Mouse (Mus musculus) bone marrow, adult 2 months (tissue): ENCODE measurements around the gene Col5a2.

ENCODE experiments used
- CTCF ChIP-seq: fragments of 200-500 bp; IDR thresholded peaks from 2 replicates; pipeline ENCODE4 v1.5.1; 2011; ENCODE audit warnings: low read length, control low read depth; ENCODE audit not compliant: control insufficient read depth, insufficient read depth
- POLR2A ChIP-seq: fragments of 200-500 bp; IDR thresholded peaks from 2 replicates; pipeline ENCODE4 v1.6.1; 2011; ENCODE audit warnings: low read depth, mild to moderate bottlenecking, control low read depth, low read length, borderline replicate concordance; ENCODE audit not compliant: control insufficient read depth

- TF ChIP-seq CTCF (no peak), POLR2A (no peak)
Measured at GRCm38 (mm10) chr1:45365427-45365826, 137.7 kb downstream of the Col5a2 start.
